Mouse (Mus musculus) heart, postnatal 0 days (tissue): ENCODE results near the gene Hrh2.

Experiments
- CTCF ChIP-seq: IDR thresholded peaks from 2 replicates; pipeline ENCODE4 v1.5.1; 2016; ENCODE audit warnings: antibody characterized with exemption, control low read depth, low read depth
- EP300 ChIP-seq: IDR thresholded peaks from 2 replicates; pipeline ENCODE4 v1.6.1; 2016; ENCODE audit warnings: antibody characterized with exemption, low read depth

- TF ChIP-seq CTCF (no peak), EP300 (no peak)
Measured at GRCm38 (mm10) chr13:54163363-54163762, 28.6 kb upstream of the Hrh2 start.
